13 mouse cellular contexts compared by ENCODE assay signal in genomic region chr7:39862835-39863234, GRCm38 (mm10).
"Had no signal": no experiment of that assay in that cellular context is flagged by ENCODE, and none has a peak within 500 bp of the region (broad histone marks: within the 10 kb centered on the region; RNA-seq: fewer than 3 reads in every experiment).

No protein-coding gene starts in this region.

- H3K27ac ChIP-seq: kidney, embryonic 15.5 days; left cerebral cortex, adult 2 months; limb, embryonic 12.5 days; liver, embryonic 14.5 days; stomach, embryonic 15.5 days had no signal

- H3K27me3 ChIP-seq: kidney, embryonic 15.5 days; limb, embryonic 12.5 days; stomach, embryonic 15.5 days had no signal

- H3K9me3 ChIP-seq: kidney, embryonic 15.5 days; limb, embryonic 12.5 days; stomach, embryonic 15.5 days had no signal

- DNase-seq: lung, adult 2 months; lung, postnatal 10 days; lung, postnatal 4 days; right cerebral cortex, postnatal 14 days; thymus, postnatal 36 days had no signal

- H3K36me3 ChIP-seq: kidney, embryonic 15.5 days; limb, embryonic 12.5 days; stomach, embryonic 15.5 days had no signal

- H3K4me2 ChIP-seq: kidney, embryonic 15.5 days; limb, embryonic 12.5 days; midbrain, embryonic 11.5 days; stomach, embryonic 15.5 days had no signal

- H3K9ac ChIP-seq: kidney, embryonic 15.5 days; limb, embryonic 12.5 days; liver, embryonic 14.5 days; stomach, embryonic 15.5 days had no signal

- H3K4me1 ChIP-seq: limb, embryonic 12.5 days; stomach, embryonic 15.5 days had no signal

- H3K4me3 ChIP-seq: kidney, embryonic 15.5 days; left cerebral cortex, adult 2 months; limb, embryonic 12.5 days; stomach, embryonic 15.5 days had no signal

- ATAC-seq: intestine, postnatal 0 days; midbrain, embryonic 16.5 days had no signal
